Mouse (Mus musculus) kidney, embryonic 16.5 days (tissue): ENCODE measurements around the gene Abhd12b. TPM values are rescaled to one million over a fixed set of nuclear protein-coding genes. Genes with fewer than 3 reads are reported as not detected.

ENCODE experiments used
- ATAC-seq: fragments of 200-750 bp; cut with Nextera tagmentation; 2 replicates; pipeline ENCODE4 v1.8.0; 2017; ENCODE audit warnings: moderate TSS enrichment; ENCODE audit not compliant: low FRiP score, low TSS enrichment
- H3K27ac ChIP-seq: fragments of 300-500 bp; sonication (generic); 2 replicates; pipeline ENCODE4 v1.5.1; 2014; ENCODE audit warnings: low read length
- H3K27me3 ChIP-seq: fragments of 300-500 bp; sonication (generic); 2 replicates; pipeline ENCODE4 v1.6.1; 2014; ENCODE audit warnings: low read length, control low read depth, mixed read lengths; ENCODE audit not compliant: insufficient read depth
- H3K36me3 ChIP-seq: fragments of 300-500 bp; sonication (generic); 2 replicates; pipeline ENCODE4 v1.6.1; 2014; ENCODE audit warnings: low read length, control low read depth, mixed read lengths; ENCODE audit not compliant: insufficient read depth
- H3K4me1 ChIP-seq: fragments of 300-500 bp; sonication (generic); 2 replicates; pipeline ENCODE4 v1.6.1; 2014; ENCODE audit warnings: low read length, control low read depth, mixed read lengths; ENCODE audit not compliant: insufficient read depth
- H3K4me2 ChIP-seq: fragments of 300-500 bp; sonication (generic); replicated peaks from 2 replicates; pipeline ENCODE4 v1.6.1; 2014; ENCODE audit warnings: low read depth, low read length
- H3K4me3 ChIP-seq: fragments of 300-500 bp; sonication (generic); 2 replicates; pipeline ENCODE4 v1.5.1; 2014; ENCODE audit warnings: mild to moderate bottlenecking, low read length
- H3K9ac ChIP-seq: fragments of 300-500 bp; sonication (generic); replicated peaks from 2 replicates; pipeline ENCODE4 v1.6.1; 2014; ENCODE audit warnings: low read length
- H3K9me3 ChIP-seq: fragments of 300-500 bp; sonication (generic); 2 replicates; pipeline ENCODE4 v1.6.1; 2016; ENCODE audit warnings: low read length, control low read depth
- WGBS: fragments of 180-500 bp; shearing (Covaris S2); extraction: QIAGEN DNeasy Blood & Tissue Kit; methylation state at CpG from one replicate; pipeline ENCODE4 v1.1.7; 2014; 5-methylcytosine and 5-hydroxymethylcytosine counted together
- polyA plus RNA-seq: library from polyadenylated mRNA; unstranded; fragments of >200 nt; fragmentation: Nextera tagmentation; extraction: Ambion mirVana; gene quantifications from 2 replicates; pipeline ENCODE4 v1.2.1, GENCODE M21; 2015

Abhd12b gene
- polyA plus RNA-seq, 1 experiment from 2014 or later: 0.17 TPM

GRCm38 (mm10) chr12:70184173-70184783 lies 30.3 kb downstream of the Abhd12b start:
- H3K4me2 ChIP-seq: no peak overlapping the region
- no peaks in the 10 kb centered on the region for H3K27me3 ChIP-seq
- 84% methylated on average over 20 of the region's 22 CpGs for WGBS
- no peak overlapping the region for H3K27ac ChIP-seq
- H3K4me1 ChIP-seq: no peaks in the 10 kb centered on the region
- no peak overlapping the region for H3K9ac ChIP-seq
- no peak for ATAC-seq
- H3K36me3 ChIP-seq: 0 out of 2 replicates have a peak, but pooled peaks cover 3% of the 10 kb centered on the region
- H3K9me3 ChIP-seq: peaks cover 11% of the 10 kb centered on the region
- H3K4me3 ChIP-seq: no peak overlapping the region

GRCm38 (mm10) chr12:70192267-70192727 lies 38.4 kb downstream of the Abhd12b start:
- Histone ChIP-seq H3K4me2 (peak overlapping the region; percentile 52), H3K27ac (0 out of 2 replicates have a peak overlapping the region, but pooled peaks have one; percentile 15), H3K36me3 (peaks cover 10% of the 10 kb centered on the region; the same call in 1 of the 2 replicates), H3K4me1 (peaks cover 10% of the 10 kb centered on the region; the same call in 1 of the 2 replicates), H3K4me3 (peak overlapping the region; percentile 40), H3K9me3 (no peaks in the 10 kb centered on the region), H3K9ac (peak overlapping the region; percentile 41), H3K27me3 (no peaks in the 10 kb centered on the region)
- 19% methylated on average over 19 of the region's 19 CpGs for WGBS
- ATAC-seq: no peak

DNA sequence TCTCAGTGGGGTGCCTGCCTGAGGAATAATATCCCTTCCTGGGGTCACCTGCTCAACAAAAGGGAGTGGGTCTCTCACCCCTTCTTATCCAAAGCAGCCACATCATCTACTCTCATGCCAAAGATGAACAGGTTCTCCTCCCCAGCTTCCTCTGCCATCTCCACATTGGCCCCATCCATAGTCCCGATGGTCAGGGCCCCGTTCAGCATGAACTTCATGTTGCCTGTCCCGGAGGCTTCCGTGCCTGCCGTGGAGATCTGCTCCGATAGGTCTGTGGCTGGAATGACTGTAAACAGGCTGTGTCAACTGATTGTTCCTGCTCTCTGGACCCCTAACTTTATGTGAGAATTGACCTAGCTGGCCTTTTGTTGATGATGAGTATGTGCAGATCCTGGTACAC lies 41.5 kb downstream of the Abhd12b start:
- H3K4me3 ChIP-seq: no peak overlapping the region
- H3K4me1 ChIP-seq: peaks cover 10% of the 10 kb centered on the region; the same call in 1 of the 2 replicates
- H3K27ac ChIP-seq: no peak overlapping the region
- no peaks in the 10 kb centered on the region for H3K27me3 ChIP-seq
- WGBS: 97% methylated on average over 6 of the region's 6 CpGs
- peaks cover 18% of the 10 kb centered on the region; the same call in 1 of the 2 replicates for H3K36me3 ChIP-seq
- no peak for ATAC-seq
- no peaks in the 10 kb centered on the region for H3K9me3 ChIP-seq
- no peak overlapping the region for H3K4me2 ChIP-seq
- no peak overlapping the region for H3K9ac ChIP-seq

GRCm38 (mm10) chr12:70196341-70196740 lies 42.4 kb downstream of the Abhd12b start:
- Histone ChIP-seq H3K4me3 (no peak overlapping the region), H3K9me3 (no peaks in the 10 kb centered on the region), H3K4me1 (peaks cover 10% of the 10 kb centered on the region; the same call in 1 of the 2 replicates), H3K36me3 (peaks cover 18% of the 10 kb centered on the region; the same call in 1 of the 2 replicates), H3K27ac (no peak overlapping the region), H3K9ac (no peak overlapping the region), H3K27me3 (no peaks in the 10 kb centered on the region), H3K4me2 (no peak overlapping the region)
- WGBS: 90% methylated on average over 5 of the region's 5 CpGs
- ATAC-seq: no peak

DNA sequence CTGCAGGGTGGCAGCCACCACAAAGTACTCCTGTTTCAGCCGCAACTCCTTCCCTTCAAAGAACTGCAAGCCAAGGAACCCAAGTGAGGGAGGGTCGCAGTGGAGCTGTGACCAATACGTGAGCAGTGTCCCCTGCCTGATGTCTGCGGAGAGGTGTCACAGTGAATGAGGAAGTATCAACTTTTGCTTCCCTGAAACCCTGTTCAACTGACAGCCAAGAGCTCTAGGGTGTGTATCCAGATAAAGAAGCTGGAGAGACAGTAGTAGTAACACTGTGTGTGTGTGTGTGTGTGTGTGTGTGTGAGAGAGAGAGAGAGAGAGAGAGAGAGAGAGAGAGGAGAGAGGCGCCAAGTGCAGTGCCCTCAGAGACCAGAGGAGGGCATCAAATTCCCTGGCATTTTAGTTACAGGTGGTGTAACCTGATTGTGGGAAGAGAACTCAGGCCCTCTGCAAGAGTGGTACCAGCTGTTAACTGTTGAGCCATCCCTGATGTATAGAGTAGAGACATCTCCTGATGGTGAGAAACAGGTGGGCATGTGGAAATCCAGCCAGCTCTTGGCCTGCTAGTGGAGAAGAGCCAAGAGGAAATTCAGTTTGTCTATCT lies 48.1 kb downstream of the Abhd12b start:
- Histone ChIP-seq H3K4me2 (no peak overlapping the region), H3K4me3 (no peak overlapping the region), H3K27ac (no peak overlapping the region), H3K36me3 (peaks cover 14% of the 10 kb centered on the region; the same call in 1 of the 2 replicates), H3K27me3 (no peaks in the 10 kb centered on the region), H3K4me1 (no peaks in the 10 kb centered on the region), H3K9me3 (no peaks in the 10 kb centered on the region), H3K9ac (no peak overlapping the region)
- WGBS: 77% methylated on average over 4 of the region's 5 CpGs
- ATAC-seq: no peak

DNA sequence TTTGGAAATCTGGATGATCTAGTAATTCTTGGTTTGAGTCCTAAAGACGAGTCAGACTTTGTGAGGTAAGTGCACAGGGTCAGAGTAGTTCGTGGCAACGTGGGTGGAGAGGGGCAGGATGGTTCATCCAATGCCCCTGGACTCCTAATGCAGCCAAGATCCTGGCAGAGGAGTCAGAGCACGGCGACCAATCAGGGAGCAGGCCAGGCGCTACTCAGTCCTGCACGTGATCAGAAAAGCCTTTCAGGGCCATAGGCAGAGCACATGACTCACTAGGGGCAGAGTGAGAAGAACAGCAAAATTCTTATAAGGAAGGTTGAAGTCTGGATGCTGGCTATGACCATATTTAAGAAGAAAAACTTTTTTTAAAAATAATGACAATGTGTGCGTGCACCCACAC lies 50.5 kb downstream of the Abhd12b start:
- H3K9ac ChIP-seq: no peak overlapping the region
- no peaks in the 10 kb centered on the region for H3K9me3 ChIP-seq
- no peak overlapping the region for H3K27ac ChIP-seq
- H3K4me1 ChIP-seq: no peaks in the 10 kb centered on the region
- WGBS: 84% methylated on average over 8 of the region's 8 CpGs
- H3K36me3 ChIP-seq: peaks cover 9% of the 10 kb centered on the region; the same call in 1 of the 2 replicates
- H3K4me3 ChIP-seq: no peak overlapping the region
- no peak for ATAC-seq
- no peak overlapping the region for H3K4me2 ChIP-seq
- no peaks in the 10 kb centered on the region for H3K27me3 ChIP-seq

GRCm38 (mm10) chr12:70208214-70208613 lies 54.3 kb downstream of the Abhd12b start:
- 39% methylated on average over 5 of the region's 5 CpGs for WGBS
- ATAC-seq: no peak

DNA sequence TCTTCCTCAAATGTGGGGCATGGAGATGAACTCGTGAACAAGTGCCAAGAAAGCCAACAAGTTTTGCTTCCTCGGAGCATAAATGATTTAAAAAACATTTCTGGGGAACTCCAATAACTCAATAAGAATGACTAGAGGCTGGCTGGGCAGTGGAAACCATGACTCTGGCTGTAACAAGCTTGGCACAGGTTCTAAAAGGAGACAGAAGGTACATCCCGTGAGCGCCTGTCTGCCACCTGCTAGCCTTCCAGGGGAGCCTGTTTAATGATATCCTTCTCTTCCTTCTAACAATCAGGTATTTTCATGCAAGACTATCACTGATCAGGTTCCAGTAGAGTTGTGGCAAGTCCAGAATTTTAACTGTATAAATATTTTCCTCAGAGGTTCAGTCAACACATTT lies 58.6 kb downstream of the Abhd12b start:
- Histone ChIP-seq H3K27me3 (no peaks in the 10 kb centered on the region), H3K4me2 (no peak overlapping the region), H3K4me1 (peaks cover 15% of the 10 kb centered on the region; the same call in 1 of the 2 replicates), H3K9me3 (no peaks in the 10 kb centered on the region), H3K9ac (no peak overlapping the region), H3K27ac (no peak overlapping the region), H3K4me3 (no peak overlapping the region), H3K36me3 (peaks cover 3% of the 10 kb centered on the region; the same call in 1 of the 2 replicates)
- 78% methylated on average over 4 of the region's 4 CpGs for WGBS
- ATAC-seq: no peak

More at GRCm38 (mm10) chr12:70208214-70208613, 54.3 kb downstream of the Abhd12b start:
- Histone ChIP-seq H3K4me2 (no peak overlapping the region), H3K4me1 (no peaks in the 10 kb centered on the region; the same call in 1 of the 2 replicates), H3K27me3 (no peaks in the 10 kb centered on the region), H3K9me3 (no peaks in the 10 kb centered on the region), H3K4me3 (no peak overlapping the region), H3K27ac (no peak overlapping the region), H3K36me3 (peaks cover 4% of the 10 kb centered on the region; the same call in 1 of the 2 replicates), H3K9ac (no peak overlapping the region)

DNA sequence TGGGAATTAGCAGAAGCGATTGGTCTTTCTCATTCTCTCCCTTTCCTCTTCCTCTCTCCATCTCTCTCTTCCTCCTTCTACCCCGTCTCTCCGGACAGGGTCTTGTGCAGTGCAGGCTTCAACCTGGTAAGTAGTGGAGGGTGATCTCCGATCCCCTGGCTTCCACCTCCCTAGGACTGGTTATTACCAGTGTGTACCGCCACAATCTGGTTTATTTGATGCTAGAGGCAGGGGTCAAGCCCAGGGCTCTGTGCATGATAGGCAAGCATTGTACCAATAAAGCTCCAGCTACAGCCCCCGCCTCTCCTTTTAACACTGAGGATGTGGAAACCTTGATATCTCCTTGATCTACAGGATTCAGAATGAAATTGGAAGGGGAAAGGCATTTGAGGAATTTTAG lies 59.7 kb downstream of the Abhd12b start:
- Histone ChIP-seq H3K36me3 (peaks cover 6% of the 10 kb centered on the region; the same call in 1 of the 2 replicates), H3K9ac (no peak overlapping the region), H3K27me3 (no peaks in the 10 kb centered on the region), H3K4me2 (no peak overlapping the region), H3K4me1 (peaks cover 15% of the 10 kb centered on the region; the same call in 1 of the 2 replicates), H3K27ac (peak overlapping the region; percentile 40; the same call in 1 of the 2 replicates), H3K9me3 (no peaks in the 10 kb centered on the region), H3K4me3 (no peak overlapping the region)
- no peak for ATAC-seq
- WGBS: 77% methylated on average over 6 of the region's 6 CpGs
